Mouse (Mus musculus) neural tube, embryonic 13.5 days (tissue): ENCODE results near the gene Tmcc3. TPM values are rescaled to one million over a fixed set of nuclear protein-coding genes. Genes with fewer than 3 reads are reported as not detected.

ENCODE experiments used
- ATAC-seq: fragments of 200-750 bp; cut with Nextera tagmentation; 2 replicates; pipeline ENCODE4 v1.8.0; 2017; ENCODE audit warnings: low read depth, mild to moderate bottlenecking, moderate TSS enrichment, moderate library complexity
- H3K27ac ChIP-seq: fragments of 300-500 bp; sonication (generic); replicated peaks from 2 replicates; pipeline ENCODE4 v1.5.1; 2015; ENCODE audit warnings: moderate library complexity, mild to moderate bottlenecking, inconsistent platforms
- H3K27me3 ChIP-seq: fragments of 300-500 bp; sonication (generic); 2 replicates; pipeline ENCODE4 v1.6.1; 2015; ENCODE audit warnings: mild to moderate bottlenecking, inconsistent platforms
- H3K36me3 ChIP-seq: fragments of 300-500 bp; sonication (generic); 2 replicates; pipeline ENCODE4 v1.6.1; 2015; ENCODE audit warnings: mild to moderate bottlenecking, inconsistent platforms
- H3K4me1 ChIP-seq: fragments of 300-500 bp; sonication (generic); replicated peaks from 2 replicates; pipeline ENCODE4 v1.6.1; 2015; ENCODE audit warnings: inconsistent platforms
- H3K4me2 ChIP-seq: fragments of 300-500 bp; sonication (generic); 2 replicates; pipeline ENCODE4 v1.6.1; 2015; ENCODE audit warnings: inconsistent platforms, mild to moderate bottlenecking, moderate library complexity
- H3K4me3 ChIP-seq: fragments of 300-500 bp; sonication (generic); 2 replicates; pipeline ENCODE4 v1.5.1; 2015; ENCODE audit warnings: mild to moderate bottlenecking, inconsistent platforms
- H3K9ac ChIP-seq: fragments of 300-500 bp; sonication (generic); 2 replicates; pipeline ENCODE4 v1.6.1; 2015; ENCODE audit warnings: moderate library complexity, mild to moderate bottlenecking, inconsistent platforms
- H3K9me3 ChIP-seq: fragments of 300-500 bp; sonication (generic); 2 replicates; pipeline ENCODE4 v1.6.1; 2016; ENCODE audit warnings: inconsistent platforms
- WGBS: fragments of 180-500 bp; shearing (Covaris S2); methylation state at CpG from one replicate; pipeline ENCODE4 v1.1.7; 2015; 5-methylcytosine and 5-hydroxymethylcytosine counted together
- polyA plus RNA-seq: library from polyadenylated mRNA; unstranded; fragments of >200 nt; fragmentation: Nextera tagmentation; extraction: Ambion mirVana; gene quantifications from 2 replicates; pipeline ENCODE4 v1.2.1, GENCODE M21; 2015

The Tmcc3 gene
- polyA plus RNA-seq, 1 experiment from 2014 or later = 12.0 TPM

DNA sequence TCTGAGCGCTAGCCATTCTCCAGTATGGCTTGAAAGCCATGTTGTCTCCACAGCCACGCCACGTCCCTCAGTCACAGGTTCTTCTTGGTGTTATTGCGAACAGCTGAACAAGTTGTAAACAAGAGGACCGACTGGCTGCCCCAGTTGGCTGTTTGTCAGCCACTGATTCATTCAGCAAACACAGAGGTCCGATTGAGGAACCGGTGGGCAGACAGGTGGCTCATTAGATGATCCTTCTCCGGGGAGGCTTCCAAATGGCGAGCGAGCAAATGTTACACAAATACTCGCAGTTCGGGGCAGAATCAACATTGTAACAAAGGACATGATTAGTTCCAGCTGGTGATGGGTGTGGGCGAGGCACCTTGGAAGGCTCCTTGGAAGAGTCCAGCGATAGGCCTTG is 256.2 kb downstream of the Tmcc3 start:
- ATAC-seq = no peak
- Histone ChIP-seq H3K27ac (no peak overlapping the region), H3K36me3 (no peaks in the 10 kb centered on the region), H3K4me1 (peaks cover 18% of the 10 kb centered on the region), H3K9me3 (no peaks in the 10 kb centered on the region), H3K9ac (no peak overlapping the region), H3K27me3 (no peaks in the 10 kb centered on the region), H3K4me3 (no peak overlapping the region), H3K4me2 (no peak overlapping the region)
- 63% methylated on average over 14 of the region's 14 CpGs for WGBS

DNA sequence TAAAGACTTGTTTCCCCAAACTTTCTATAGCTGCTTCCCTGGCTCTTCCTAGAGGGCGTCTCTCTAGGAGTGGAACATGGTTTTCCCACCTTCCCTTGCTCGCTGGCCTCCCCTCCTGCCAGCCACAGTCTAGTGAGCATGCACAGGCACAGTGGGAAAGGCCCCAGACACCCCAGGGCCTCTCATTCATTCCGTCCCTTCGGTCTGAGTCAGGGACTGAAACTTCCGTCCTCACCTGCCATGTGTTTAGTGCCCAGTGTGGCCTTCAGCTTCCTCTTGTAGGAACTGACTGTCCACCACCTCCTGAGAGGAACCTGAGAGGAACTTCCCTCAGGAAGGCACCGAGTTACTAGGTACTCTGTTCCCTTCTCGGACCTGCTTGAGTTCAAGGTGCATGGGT is 257.1 kb downstream of the Tmcc3 start:
- H3K36me3 ChIP-seq = no peaks in the 10 kb centered on the region
- no peaks in the 10 kb centered on the region for H3K27me3 ChIP-seq
- H3K4me2 ChIP-seq = no peak overlapping the region
- H3K27ac ChIP-seq = no peak overlapping the region
- no peaks in the 10 kb centered on the region for H3K9me3 ChIP-seq
- H3K4me1 ChIP-seq = peaks cover 20% of the 10 kb centered on the region
- no peak for ATAC-seq
- H3K4me3 ChIP-seq = no peak overlapping the region
- H3K9ac ChIP-seq = no peak overlapping the region
- 79% methylated on average over 7 of the region's 7 CpGs for WGBS

DNA sequence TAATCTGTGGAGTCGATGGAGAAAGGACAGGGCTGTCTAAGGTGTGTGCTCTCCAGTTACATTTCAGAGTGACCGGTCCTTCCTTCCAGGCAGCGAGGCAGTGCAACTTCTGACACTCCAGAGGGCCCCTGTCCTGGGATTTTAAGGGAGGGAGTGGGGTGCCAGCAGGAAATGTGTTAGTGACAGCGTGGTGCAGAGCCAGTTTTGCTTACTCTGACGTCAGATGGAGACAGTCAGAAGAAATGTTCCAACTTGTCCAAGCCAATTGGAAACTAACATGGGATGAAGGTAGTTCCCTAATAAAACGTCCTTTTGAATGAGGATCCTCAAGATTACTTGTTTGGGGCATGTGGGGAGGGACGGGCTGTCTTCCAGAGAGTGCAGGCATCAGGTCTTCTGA is 258.0 kb downstream of the Tmcc3 start:
- no peak overlapping the region for H3K4me2 ChIP-seq

DNA sequence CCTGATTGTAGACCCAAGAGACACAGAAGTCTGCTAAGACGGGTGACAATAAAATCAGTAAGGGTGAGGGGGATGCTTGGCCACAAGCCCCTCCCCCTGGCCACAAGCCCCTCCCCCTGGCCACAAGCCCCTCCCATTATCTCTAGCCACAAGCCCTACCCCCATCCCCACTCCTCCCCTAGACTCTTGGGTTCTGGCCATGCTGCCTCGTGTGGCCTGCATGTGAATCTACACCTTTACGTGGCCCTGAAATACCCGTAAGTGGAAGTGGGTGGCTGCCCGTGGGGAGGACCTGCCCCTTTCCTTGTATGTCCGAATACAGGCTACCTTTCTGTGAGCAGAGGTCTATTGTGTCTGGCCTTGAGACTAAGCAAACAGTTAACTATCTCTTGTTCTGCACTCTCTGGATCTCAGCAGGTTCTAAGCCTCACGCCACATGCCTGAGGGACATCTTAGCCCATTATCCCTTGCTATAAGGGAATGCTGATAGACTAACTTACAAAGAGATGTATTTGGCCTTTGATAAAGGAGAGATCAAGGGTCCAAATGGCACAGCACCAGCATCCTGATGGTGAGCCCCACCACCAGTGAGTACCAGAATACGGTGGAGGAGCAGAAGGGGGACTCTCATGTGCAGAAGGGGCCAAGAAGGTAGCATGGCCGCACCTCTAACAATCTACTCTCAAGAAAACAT is 260.3 kb downstream of the Tmcc3 start:
- no peak overlapping the region for H3K9ac ChIP-seq
- peaks cover 13% of the 10 kb centered on the region for H3K4me1 ChIP-seq
- H3K36me3 ChIP-seq = no peaks in the 10 kb centered on the region
- no peak overlapping the region for H3K4me3 ChIP-seq
- no peak overlapping the region for H3K27ac ChIP-seq
- H3K4me2 ChIP-seq = no peak overlapping the region
- H3K27me3 ChIP-seq = no peaks in the 10 kb centered on the region
- 80% methylated on average over 9 of the region's 9 CpGs for WGBS
- ATAC-seq = no peak
- no peaks in the 10 kb centered on the region for H3K9me3 ChIP-seq

More for the DNA sequence above, 258.0 kb downstream of the Tmcc3 start:
- ATAC-seq = no peak
- Histone ChIP-seq H3K9ac (no peak overlapping the region), H3K36me3 (no peaks in the 10 kb centered on the region), H3K9me3 (no peaks in the 10 kb centered on the region), H3K27me3 (no peaks in the 10 kb centered on the region), H3K4me3 (no peak overlapping the region), H3K4me1 (peaks cover 21% of the 10 kb centered on the region), H3K27ac (no peak overlapping the region)
- 82% methylated on average over 7 of the region's 7 CpGs for WGBS

DNA sequence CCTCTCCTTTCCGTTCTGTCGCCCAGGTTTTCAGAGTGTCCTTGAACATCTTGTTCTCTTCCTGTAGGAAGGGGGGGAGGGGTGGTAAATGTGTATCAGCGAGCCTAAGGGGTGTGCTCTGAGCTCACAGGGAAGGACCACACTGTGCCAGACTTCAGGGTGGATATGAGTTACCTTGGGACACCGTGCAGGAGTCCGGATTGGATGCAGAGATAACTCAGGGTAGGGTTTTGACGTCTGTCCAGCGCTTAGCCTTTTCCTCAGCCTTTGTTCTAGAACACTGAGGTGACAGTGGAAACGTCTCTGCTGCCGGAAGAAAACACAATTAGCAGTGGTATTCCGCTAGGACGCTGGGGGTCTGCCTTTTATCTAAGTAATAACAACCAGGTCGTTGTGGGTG is 261.0 kb downstream of the Tmcc3 start:
- H3K4me3 ChIP-seq = no peak overlapping the region
- no peaks in the 10 kb centered on the region for H3K36me3 ChIP-seq
- 65% methylated on average over 12 of the region's 12 CpGs for WGBS
- H3K27ac ChIP-seq = no peak overlapping the region
- H3K9me3 ChIP-seq = no peaks in the 10 kb centered on the region
- H3K27me3 ChIP-seq = no peaks in the 10 kb centered on the region
- H3K9ac ChIP-seq = no peak overlapping the region
- H3K4me2 ChIP-seq = no peak overlapping the region
- ATAC-seq = no peak
- H3K4me1 ChIP-seq = peaks cover 13% of the 10 kb centered on the region

DNA sequence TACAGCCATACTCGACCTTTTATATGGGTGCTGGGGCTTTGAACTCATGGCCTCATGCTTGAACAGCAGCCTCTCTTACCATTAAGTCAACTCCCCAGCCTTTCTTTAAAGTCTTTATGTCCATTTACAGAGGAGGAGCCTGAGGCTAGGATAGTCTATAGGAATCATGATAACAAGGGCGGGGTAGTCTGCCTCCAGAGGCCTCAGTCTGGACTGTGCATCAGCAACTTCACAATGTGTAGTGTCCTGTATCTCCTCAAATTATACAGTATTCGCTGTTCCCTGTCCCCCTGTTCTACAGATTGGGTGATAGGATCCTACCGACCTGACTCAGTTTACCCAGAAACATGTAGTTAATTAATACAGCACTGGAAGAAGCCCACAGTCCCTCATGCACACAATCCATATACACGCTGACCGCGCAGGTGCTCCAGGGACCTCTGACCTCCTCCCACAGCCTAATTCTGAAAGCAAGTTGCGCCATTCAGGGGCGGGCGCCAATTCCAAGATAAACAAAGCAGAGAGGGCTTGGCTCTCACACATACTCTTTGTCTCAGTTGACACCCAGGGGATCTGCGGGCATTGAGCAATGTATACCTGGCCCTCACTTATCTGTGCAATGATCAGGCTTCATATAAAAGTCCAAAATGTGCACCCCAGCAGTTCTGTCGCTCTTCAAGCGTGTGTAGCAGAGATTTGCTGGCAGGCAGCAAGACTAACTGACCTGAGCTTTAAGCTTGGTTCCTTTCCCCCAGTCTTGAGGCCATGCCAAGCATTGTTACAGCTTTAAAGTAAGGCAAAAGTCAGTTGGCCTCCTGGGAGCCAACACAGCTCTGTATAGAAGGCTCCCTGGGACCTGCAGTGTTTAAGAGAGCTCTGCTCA is 262.9 kb downstream of the Tmcc3 start:
- no peak overlapping the region for H3K27ac ChIP-seq
- WGBS = 85% methylated on average over 13 of the region's 13 CpGs
- peaks cover 13% of the 10 kb centered on the region for H3K4me1 ChIP-seq
- H3K4me2 ChIP-seq = no peak overlapping the region
- H3K9me3 ChIP-seq = no peaks in the 10 kb centered on the region
- no peak overlapping the region for H3K9ac ChIP-seq
- H3K4me3 ChIP-seq = no peak overlapping the region
- H3K36me3 ChIP-seq = no peaks in the 10 kb centered on the region
- ATAC-seq = no peak
- no peaks in the 10 kb centered on the region for H3K27me3 ChIP-seq

DNA sequence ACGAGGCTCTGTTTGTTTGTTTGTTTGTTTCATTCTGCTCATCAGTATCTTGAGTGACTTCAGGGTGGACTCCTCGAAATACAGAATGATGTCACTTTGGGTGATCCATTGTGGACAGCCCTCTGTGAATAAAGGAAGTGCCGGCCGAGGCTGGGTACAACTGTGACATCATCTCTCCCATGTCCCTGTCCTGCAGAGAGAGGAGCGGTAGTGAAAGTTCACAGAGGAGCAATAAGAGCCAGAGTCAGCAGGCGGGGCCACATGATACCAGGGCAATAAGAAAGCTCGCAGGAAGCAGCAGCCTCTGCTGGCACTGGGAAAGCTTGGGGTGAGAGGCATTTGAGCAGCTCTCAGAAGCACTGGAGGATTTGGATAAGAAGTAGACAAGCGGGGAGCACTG is 264.2 kb downstream of the Tmcc3 start:
- WGBS = 41% methylated on average over 8 of the region's 8 CpGs
- H3K4me1 ChIP-seq = peaks cover 13% of the 10 kb centered on the region
- H3K36me3 ChIP-seq = 0 out of 2 replicates have a peak, but pooled peaks cover 3% of the 10 kb centered on the region
- no peak for ATAC-seq
- no peak overlapping the region for H3K4me2 ChIP-seq
- no peaks in the 10 kb centered on the region for H3K9me3 ChIP-seq
- H3K4me3 ChIP-seq = no peak overlapping the region
- H3K27ac ChIP-seq = no peak overlapping the region
- no peaks in the 10 kb centered on the region for H3K27me3 ChIP-seq
- H3K9ac ChIP-seq = no peak overlapping the region

DNA sequence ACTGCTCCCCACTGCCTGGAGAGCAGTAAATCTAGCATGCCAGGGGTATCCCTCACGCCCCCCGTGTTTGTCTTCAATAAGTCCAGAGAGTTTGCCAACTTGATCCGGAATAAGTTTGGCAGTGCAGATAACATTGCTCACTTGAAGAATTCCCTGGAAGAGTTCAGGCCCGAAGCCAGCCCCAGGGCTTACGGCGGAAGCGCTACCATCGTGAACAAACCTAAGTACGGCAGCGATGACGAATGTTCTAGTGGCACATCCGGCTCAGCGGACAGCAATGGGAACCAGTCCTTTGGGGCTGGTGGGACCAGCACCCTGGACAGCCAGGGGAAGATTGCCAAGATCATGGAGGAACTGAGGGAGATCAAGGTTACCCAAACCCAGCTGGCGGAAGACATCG is 267.1 kb downstream of the Tmcc3 start:
- Histone ChIP-seq H3K9me3 (no peaks in the 10 kb centered on the region), H3K4me1 (peaks cover 13% of the 10 kb centered on the region), H3K36me3 (0 out of 2 replicates have a peak, but pooled peaks cover 5% of the 10 kb centered on the region), H3K27me3 (0 out of 2 replicates have a peak, but pooled peaks cover 5% of the 10 kb centered on the region), H3K4me3 (no peak overlapping the region), H3K27ac (no peak overlapping the region), H3K4me2 (no peak overlapping the region), H3K9ac (no peak overlapping the region)
- WGBS = 90% methylated on average over 15 of the region's 15 CpGs
- no peak for ATAC-seq

DNA sequence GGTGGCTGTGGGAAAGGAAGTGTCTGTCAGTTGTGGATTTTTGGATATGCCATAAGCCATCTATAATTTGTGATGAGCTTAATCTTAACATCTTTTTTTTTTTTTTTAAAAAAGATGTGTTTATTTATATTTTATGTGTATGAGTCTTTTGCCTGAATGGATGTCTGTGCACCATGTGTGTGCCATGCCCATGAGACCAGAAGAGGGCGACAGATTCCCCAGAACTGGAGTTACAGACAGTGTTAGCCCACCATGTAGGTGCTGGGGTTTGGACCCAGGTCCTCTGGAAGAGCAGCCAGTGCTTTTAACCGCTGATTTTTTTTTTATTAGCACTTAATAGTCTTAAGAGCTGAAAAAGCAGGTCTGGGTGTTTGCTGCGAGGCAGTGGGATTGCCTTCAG is 269.6 kb downstream of the Tmcc3 start:
- H3K4me1 ChIP-seq = peaks cover 24% of the 10 kb centered on the region
- no peak for ATAC-seq
- 0 out of 2 replicates have a peak, but pooled peaks cover 5% of the 10 kb centered on the region for H3K27me3 ChIP-seq

DNA sequence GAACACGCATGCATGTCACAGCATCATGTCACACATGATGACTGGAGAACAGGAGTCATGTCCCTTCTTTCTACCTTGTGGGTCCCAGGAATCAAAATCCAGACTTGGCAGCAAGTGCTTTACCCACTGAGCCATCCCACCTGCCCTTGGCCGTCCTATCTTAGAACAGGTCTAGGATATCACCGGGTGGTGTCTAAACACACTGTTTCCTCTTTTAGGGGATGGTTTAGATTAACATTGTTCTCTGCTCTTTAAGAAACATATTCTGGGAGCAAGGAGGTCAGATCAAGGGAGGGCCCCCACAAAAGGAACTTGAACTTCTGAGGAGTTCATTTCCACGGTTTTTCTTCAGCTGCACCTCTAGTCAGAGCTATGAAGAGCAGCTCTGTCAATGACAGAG is 272.0 kb downstream of the Tmcc3 start:
- 71% methylated on average over 4 of the region's 4 CpGs for WGBS
- Histone ChIP-seq H3K4me3 (no peak overlapping the region), H3K27ac (no peak overlapping the region), H3K36me3 (peaks cover 8% of the 10 kb centered on the region; the same call in 1 of the 2 replicates), H3K9me3 (no peaks in the 10 kb centered on the region), H3K4me1 (peaks cover 30% of the 10 kb centered on the region), H3K4me2 (no peak overlapping the region), H3K27me3 (0 out of 2 replicates have a peak, but pooled peaks cover 5% of the 10 kb centered on the region), H3K9ac (no peak overlapping the region)
- no peak for ATAC-seq

More for the DNA sequence above, 269.6 kb downstream of the Tmcc3 start:
- Histone ChIP-seq H3K36me3 (0 out of 2 replicates have a peak, but pooled peaks cover 5% of the 10 kb centered on the region), H3K9me3 (no peaks in the 10 kb centered on the region), H3K4me2 (no peak overlapping the region), H3K4me3 (no peak overlapping the region), H3K27ac (no peak overlapping the region), H3K9ac (no peak overlapping the region)
- 86% methylated on average over 3 of the region's 3 CpGs for WGBS

DNA sequence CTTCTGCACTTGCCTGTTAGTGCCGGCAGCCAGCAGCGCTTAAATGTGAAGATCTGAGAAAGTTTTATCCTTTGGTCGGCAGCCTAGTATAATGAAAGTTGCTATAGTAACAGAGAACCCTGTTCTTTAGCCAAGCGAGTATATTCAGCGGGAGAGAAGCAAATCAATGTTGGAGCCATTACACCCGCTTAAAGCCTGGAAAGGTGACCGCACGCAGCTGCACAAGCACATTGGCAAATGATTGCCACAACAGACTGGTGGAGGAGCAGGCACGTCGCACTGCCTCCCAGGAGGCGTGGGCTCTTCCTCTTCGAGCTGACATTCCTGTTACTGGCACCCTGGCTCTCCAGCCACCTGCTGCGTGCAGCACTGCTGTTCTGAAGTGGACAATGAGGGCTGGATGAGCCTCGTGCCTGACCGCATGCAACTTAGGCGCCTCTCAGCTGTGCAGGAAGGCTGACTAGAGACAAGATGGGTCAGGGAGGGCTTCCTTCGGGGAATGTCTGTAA is 273.2 kb downstream of the Tmcc3 start:
- peak; percentile 80 for ATAC-seq
- Histone ChIP-seq H3K27ac (peak overlapping the region; percentile 63), H3K4me3 (no peak overlapping the region)

DNA sequence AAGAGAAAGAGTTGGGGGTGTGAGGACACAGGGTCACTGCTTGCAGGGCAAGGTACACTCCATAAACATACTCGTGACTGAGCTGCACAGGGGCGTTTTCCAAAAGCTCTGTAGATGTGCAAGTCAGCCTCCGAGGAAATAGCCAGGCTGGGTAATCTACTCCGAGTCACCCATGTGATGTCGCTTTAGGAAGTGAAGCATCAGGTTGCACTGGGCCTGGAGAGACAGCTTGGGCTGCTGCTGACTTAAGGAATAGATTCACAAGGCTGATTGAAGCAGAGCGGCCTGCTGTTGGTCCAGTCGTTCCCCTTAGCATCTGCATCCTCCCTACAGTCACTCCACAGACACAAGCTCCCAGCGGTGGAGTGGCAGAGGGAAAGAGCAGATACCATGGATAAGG is 274.1 kb downstream of the Tmcc3 start:
- ATAC-seq = no peak
- WGBS = 77% methylated on average over 8 of the region's 8 CpGs
- Histone ChIP-seq H3K27me3 (0 out of 2 replicates have a peak, but pooled peaks cover 5% of the 10 kb centered on the region), H3K36me3 (peaks cover 7% of the 10 kb centered on the region; the same call in 1 of the 2 replicates), H3K4me2 (no peak overlapping the region), H3K9me3 (no peaks in the 10 kb centered on the region), H3K9ac (no peak overlapping the region), H3K4me3 (no peak overlapping the region), H3K27ac (no peak overlapping the region), H3K4me1 (peaks cover 30% of the 10 kb centered on the region)

More for the DNA sequence above, 273.2 kb downstream of the Tmcc3 start:
- Histone ChIP-seq H3K27me3 (0 out of 2 replicates have a peak, but pooled peaks cover 5% of the 10 kb centered on the region), H3K9ac (no peak overlapping the region), H3K4me1 (peaks cover 30% of the 10 kb centered on the region), H3K36me3 (peaks cover 8% of the 10 kb centered on the region; the same call in 1 of the 2 replicates), H3K9me3 (no peaks in the 10 kb centered on the region), H3K4me2 (peak overlapping the region; percentile 38)
- 18% methylated on average over 17 of the region's 17 CpGs for WGBS
